Mouse (Mus musculus): ENCODE data around the gene Pigv.
"Not testable (repeated sequence)": the region's sequence is repeated elsewhere in the genome, so short reads cannot be mapped to it uniquely, and the experiment has no call there.

Pigv gene

DNA sequence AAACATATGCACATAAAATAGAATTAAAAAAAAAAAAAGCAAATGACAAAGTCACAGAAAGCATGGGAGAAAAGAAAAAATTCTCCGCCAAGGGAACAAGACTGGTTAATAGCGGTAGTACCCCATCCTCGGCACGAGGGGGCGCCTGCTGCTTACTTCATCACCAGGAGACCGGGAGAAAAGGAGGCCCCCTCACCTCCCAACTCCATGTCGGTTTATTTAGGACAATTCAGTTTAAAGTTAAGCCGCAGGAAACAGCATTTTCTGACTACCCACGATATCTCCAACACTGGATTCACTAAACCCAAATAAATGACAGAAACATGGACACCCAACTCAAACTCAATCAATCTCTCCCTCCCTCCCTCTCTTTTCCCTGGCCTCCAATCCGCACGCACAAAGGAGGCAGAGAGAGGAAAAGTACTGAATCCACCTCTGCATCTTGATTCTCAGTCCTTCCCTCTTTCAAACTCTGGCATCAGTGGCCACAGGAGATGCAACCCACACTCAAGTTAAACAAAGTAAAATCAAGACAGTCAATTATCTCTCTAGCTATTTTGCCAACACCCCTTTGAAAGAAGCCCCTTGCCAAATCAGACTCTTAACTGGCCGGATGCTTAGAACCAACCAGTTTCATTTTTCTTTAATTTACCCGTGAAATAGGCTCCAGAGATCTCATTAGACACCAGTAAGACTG is 1.1 kb downstream of the Pigv start:
- DNase-seq = peak; percentile 88 to 91

DNA sequence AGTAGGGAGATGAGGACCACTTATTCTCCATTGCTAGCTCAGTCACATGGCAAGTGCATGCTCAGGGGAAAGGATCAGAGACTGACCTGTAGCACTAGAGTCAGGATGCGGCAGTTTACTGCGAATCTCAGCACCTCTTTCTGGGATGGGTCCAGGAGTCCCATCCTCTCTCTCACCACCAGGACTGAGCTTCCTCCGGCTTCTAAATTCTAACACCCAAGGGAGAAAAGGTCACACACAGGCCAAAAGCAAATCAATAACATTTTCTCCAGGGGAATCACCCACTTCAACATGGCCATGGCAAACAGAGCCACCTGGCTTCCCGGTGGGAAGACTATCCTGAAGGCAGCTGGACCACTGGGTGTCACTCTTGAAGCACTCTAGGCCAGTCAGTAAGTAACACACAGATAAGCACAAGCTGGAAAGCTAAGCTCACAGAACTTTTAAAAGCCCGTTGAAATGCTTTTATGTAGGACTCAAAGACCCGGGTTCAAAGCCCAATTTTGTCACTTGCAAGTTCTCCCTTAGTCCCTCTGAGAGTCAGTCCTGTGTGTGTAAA is 2.7 kb downstream of the Pigv start:
- peak in 1 of 2 experiments; percentile 50 for DNase-seq

DNA sequence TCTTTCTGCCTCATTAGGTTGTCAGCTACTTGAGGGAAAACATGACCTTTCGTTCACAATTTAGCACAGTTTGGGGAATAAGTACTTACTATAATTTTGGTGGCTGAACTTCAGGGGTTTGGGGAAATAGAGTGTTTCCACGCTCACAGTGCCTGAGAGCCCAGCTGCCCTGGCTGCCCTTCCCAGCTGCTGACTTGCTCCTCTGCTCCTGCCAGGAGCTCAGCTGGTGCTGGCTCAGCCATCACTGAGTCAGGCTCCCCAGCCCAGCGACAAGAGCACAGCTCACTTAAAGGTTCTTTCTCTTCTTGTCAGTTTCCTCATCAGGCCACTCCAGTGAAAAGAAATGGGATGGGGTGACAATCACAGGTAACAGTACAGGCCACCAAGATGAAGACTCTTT is 3.9 kb downstream of the Pigv start:
- no peak for DNase-seq

DNA sequence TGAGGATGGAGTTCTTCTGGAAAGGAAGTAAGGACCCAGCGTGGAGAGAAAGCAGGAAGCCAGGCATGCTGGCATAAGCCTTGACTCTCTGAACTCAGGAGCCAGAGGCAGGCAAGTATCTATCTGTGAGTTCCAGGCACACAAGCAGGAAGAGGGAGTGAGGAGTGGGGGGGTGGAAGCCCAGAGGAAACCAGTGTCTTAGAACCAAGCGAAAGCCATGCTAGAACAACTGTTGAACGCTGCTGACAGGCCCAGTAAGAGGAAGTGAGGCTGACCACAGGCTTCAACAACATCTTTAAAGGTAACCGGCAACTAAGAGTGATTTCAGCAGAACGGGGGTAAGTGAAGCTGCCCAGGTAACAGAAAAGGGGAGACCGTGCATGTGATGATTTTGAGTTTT is 6.2 kb downstream of the Pigv start:
- no peak for DNase-seq

DNA sequence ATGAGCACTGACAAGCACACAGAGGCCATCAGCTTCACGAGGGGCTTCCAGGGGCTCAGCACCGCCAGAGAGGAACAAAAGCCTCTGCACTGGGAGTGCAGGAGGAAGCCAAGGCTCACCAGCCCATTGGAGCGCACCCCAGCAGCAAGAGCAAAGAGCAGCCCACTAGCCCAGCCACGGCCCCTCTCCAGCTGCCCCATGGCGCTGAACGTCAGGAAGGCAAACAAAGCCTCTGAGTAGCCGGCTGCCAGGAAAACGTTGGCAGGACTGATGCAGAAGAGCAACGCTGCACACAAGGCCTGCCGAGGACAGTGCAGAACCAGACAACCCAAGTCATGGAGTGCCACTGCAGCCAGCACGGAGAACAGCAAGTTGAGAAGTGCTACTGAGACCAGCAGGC is 7.3 kb downstream of the Pigv start:
- peak in 1 of 2 experiments; percentile 46 for DNase-seq

DNA sequence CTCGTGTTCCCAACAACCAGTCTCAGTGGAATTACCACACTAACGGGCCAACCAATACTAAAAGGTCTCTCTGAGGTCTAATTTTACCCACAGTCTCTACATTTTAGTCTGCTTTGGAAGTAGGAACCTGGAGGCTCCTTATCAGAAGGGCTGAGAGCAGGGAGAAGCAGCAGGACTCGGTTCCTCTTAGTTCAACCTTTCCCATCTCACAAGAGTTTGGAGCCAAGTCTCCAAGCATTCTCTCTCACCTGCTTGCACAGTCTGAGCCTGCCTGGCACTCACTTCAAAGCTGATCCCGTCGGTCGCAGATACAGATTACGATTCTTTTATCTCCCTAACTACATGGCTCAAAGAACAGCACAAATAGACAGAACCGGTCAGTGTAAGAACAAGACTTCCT is 9.5 kb downstream of the Pigv start:
- DNase-seq = no peak

DNA sequence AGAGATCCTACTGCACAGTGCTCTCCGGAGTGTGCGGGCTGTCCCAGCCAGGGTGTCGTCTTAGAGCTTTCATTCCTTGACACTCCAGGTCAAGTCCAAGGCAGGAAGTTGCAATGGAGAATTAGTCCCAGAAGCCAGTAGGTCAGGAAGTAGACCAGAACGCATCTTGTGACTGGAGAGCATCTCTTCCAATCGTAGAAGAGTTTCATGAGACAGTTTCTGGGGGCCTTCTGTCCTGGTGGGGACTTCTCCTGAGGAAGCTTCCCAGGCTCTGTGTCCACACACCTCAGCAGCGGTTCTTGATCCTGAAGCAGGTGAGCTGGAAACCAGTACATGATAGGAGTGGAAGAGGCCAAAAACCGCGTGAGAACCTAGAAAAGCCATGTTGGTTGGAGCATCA is 10.0 kb downstream of the Pigv start:
- DNase-seq = no peak

DNA sequence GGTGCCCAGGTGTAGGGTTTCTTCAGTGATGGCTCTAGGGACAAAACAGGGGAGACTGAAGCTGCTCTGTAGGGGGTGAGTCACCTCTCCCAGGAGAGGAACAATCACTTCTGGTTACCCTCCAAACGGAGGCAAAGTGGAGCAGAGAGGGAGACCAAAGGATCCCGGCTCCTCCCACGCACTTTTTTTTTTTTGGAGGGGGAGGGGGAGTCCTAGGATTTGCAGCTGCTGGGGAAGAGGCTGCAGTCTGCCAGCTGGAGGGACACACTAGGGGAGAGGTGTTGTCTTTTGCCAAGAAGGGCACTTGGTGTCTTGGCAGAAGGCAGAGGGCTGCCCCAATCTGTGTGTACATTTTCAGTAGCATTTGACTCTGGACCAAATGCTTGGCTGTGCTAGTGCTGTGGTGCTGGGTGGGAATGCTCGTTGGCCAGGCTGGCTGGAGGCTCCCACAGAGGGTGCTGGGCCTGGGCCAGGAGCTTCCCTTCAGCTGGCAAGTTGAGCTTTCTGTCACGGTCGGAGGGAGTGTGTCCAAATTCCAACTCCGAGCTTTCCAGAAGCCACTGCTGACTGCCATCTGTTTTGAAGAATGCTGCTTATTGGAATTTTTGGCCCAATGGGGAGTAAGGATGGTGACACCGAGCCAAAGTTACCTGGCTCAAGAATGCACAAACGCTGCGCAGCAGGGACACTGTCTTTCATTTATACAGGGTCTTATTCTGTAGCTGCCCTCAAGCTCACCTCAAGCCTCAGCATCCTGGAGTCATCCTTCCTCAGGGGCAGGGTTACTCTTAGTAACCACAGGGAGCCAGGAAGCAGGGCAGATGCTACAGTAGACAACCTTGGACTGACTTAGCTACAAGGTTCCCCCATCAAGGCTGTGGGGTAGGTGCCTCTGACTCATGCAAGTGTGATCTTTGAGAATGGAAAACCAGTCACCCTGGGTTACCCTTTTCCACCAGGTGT is 12.0 kb downstream of the Pigv start:
- peak; percentile 98 for DNase-seq

DNA sequence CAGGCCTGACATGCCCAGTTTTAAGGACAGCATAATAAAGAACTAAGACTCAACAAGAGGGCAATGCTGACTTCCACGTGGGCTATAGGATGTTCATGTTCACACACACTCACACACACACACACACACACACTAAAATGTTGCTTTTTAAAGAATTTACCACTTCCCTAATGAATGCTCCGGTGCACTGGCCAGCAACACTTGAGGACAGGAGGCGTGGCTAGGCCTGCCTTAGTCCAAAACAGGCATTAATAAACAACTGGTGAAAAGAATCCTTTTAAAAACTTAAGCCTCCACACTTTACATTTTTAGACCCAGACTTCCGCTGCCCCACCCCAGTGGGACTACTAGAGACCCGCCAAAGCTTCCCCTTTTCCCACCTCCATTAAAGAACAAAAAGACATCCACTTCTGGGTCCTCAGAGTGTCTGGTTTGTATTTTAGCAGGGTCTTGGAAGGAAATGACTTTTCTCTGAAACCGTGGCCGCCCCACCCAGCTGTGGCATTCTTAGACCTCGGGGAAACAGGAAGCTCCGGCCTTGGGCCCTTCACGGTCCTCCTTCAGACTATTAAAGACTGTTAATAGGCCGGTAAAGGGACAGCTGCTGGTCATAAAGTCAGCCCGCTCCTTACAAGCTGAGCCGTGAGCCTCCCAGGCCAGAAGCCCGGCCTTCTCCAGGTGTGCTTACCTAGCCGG is 12.8 kb downstream of the Pigv start:
- no peak for DNase-seq

DNA sequence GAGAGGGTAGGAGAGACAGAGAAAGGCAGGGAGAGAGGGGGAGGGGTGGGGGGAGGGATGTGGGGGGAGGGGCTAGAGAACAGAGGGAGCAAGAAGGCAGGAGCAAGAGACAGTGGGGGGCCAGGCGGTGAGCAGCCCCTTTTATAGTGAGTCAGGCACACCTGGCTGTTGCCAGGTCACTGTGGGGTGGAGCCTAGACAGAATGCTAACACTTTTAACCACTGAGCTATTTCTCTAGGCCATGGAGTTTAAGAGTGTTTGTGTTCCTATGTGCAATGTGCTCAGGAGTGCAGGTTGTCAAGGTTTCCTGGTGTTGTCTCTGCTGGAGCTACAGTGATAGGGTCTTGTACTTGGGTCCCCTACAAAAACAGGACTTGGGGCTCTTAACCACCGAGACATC is 13.7 kb downstream of the Pigv start:
- DNase-seq = no peak

DNA sequence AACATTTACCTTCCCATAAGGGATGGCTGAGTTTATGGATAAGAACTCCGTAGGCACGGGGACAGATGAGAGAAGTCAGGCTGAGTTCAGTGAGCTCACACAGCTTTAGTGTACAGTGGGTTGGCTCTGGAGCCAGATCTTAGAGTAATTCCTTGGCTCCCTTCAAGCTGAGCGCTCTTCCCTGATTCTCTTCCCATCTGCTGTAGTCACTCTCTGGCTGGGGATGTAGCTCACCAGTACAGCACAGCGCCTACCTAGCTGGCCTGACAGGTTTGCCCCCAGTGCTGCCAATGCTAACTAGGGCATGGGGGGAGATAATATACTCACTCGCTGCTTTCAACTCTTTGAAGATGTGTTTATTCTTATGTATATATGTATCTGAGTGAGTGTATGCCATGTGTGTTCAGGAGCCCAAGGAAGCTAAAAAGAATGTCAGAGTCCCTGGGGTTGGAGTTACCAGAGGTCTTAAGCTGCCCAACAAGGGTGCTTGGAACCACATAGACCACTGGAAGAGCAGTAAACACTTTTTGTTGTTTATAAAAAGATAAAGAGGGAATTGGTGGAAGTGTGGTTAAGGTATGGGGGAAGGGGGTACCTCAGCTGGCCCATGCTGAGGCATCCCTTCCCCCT is 14.5 kb downstream of the Pigv start:
- DNase-seq = peak in 1 of 2 experiments; percentile 32

DNA sequence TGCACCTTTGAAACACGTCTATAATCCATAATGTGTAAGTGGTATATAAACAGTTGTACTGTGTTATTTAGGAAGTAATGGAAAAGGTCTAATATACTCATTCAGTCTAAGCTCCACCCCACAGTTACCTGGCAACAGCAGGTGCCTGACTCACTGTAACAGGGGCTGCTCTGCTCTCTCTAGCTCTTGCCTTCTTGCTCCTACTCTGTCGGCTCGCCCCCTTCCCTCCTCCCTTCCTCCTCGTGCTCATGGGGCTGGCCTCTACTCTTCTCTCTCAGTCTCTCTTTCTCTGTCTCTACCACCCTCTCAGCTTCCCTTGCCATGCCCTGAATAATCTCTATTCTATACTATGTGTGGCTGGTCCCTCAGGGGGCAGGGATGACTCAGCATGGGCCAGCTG is 15.4 kb downstream of the Pigv start:
- DNase-seq = no peak

DNA sequence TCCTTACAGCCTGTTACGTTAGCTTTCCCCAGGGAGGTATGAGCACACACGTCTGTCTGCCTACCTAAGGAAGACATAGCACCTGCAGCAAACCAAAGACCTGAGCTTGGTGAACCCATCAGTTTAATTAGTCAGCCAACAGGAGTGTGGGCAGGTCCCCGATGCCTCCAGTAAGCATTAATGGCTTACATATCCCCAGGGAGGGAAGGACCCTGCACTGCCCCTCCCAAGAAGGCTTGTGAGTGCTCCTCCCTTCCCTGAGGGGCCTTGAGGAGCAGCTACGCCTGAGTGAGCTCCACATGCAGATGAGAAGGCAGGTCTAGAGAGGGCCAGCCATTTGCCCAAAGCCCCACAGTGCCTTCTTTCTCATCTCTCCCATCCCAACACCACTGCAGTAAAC is 16.2 kb downstream of the Pigv start:
- DNase-seq = no peak

DNA sequence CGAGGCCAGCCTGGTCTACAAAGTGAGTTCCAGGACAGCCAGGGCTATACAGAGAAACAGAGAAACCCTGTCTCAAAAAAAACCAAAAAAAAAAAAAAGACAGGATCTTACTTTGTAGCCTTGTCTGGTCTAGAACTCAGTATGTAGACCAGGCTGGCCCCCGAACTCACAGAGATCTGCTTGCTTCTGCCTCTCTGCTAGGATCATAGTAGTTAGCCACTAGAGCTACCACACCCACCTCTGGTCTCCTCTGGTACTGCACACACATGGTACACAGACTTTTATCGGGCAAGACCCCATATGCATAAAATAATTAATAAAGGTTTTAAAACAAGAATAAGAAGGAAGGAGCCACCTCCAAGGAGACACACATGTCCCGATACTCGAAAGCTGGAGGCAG is 18.4 kb downstream of the Pigv start:
- DNase-seq = not testable (repeated sequence)

DNA sequence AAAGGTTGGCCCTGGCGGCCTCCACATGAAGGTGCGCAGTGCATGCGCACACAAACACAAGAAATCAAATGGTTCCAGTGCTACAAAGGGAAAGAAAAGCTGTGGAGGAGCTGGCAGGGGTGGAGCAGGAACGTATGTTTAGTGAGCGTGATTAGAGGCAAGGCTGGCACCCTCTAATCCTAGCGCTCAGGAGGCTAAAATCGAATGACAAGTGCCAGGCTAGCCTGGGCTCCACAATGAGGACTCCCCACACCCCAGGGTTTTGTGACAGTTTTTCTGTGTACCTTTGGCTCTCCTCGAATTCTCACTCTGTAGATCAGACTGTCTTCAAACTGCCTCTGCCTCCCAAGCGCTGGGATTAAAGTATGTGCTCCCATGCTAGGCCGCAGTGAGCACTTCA is 19.7 kb downstream of the Pigv start:
- DNase-seq = no peak

DNA sequence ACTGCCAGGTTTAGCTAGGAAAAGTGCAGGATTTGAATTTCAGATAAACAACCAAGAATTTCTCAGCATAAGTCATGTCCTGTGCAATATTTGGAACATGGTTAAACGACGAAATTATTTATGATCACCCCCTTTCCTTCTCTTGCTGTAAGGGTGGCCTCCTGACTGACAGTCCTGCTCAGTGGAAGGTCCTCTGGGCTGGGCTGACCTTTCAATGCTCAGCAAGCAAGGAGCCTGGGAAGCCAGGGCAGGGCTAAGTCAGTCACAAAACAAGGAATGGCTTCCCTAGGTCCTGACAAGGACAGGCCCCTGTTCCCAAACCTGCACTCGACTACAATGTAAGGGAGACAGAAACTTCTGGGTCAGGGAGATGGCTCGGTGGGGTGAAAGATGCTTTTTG is 20.5 kb downstream of the Pigv start:
- DNase-seq = no peak

DNA sequence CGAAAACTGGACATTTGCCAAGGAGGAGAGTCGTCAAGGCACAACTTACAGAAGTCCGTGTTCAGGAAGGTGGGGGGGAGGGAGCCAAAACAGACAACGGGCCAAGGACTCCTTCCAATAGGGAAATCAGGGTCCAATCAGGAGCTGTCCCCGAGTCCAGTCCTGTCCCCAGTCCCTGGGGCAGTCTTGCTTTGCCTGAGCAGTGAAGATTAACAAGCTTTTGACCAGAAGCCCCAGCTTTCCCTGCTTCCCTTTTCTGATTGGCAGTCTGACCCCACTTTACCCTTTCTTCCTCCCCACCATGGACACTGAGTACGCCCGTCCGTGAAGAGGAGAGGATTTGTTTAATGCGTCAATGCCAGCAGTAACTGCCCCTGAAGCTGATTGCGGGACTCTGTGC is 21.0 kb downstream of the Pigv start:
- no peak for DNase-seq

DNA sequence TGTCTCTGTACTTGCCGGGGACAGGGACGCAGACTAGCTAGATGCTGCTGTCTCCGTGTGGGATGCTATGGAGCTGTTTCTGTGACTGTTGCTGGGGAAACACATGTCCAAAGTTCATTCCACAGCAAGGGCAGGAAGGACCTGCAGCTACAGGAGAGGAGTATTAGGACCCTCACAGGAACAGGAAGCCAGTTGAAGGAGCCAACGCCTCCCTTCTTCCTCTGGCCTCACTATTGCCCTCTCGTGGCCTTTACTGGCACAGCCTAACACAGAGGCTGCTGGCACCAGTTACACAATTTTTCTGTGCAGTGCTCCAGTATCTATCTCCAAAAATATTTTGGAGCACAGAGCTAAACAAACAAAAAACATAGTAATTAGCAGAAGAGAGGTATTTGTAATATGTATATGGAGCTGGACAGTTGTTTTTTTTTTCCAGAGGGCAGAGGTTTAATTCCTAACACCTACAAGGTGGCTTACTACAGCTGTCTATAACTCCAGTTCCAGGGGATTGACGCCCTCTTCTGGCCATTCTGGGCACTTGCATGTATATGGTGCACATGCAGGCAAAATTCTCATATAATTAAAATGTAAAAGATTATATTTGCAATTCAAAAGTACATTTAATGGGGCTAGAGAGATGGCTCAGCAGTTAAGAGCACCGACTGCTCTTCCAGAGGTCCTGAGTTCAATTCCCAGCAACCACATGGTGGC is 22.3 kb downstream of the Pigv start, which contains the start of gene Zdhhc18:
Zdhhc18 (minus strand) TSS at position 166 of the 711 bp plus-strand sequence.
- peak; percentile 82 to 89 for DNase-seq

DNA sequence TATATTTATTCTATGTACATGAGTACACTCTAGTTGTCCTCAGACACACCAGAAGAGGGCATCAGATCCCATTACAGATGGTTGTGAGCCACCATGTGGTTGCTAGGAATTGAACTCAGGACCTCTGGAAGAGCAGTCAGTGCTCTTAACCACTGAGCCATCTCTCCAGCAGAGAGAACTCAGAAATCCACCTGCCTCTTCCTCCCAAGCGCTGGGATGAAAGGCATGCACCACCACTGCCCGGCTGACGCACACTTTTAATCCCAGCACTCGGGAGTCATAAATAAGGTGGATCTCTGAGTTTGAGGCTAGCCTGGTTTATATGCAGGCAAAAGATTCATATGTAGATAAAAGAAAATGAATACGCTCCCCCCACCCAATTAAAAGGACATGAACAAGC is 23.0 kb downstream of the Pigv start:
- not testable (repeated sequence) for DNase-seq

DNA sequence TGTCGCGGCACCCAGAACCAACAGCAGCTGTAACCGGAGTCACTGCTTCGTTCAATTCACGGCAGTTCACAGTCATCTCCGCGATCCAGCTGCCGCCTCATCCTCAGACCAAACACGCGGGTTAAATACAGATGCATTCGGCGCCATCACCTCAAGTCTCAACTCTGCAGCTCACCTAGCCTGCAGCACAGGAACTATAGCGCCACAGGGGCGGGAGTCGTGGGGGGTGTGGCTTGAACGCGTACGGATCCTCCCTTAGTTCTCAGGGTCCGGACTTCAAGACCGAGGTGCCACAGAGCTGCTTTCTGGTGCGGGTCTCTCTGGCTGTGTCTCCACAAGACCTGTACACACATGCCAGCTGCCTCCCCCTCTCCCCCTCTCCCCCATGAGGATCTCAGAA is 26.8 kb downstream of the Pigv start:
- DNase-seq = no peak

DNA sequence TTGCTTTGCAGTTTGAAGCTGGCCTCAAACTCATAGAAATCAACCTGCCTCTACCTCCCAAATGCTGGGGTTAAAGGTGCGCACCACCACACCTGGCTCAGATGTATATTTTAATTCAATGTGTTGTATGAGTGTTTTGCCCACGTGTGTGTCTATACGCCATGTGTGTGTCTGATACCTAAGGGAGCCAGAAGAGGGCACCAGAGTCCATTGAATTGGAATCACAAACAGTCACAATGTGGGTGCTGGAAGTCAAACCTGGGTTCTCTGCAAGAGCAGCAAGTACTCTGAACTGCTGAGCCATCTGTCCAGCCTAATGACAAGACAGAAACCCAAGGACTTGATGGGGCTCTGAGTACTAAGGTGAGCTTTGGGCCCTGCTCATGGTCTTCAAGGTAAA is 27.3 kb downstream of the Pigv start:
- no peak for DNase-seq

DNA sequence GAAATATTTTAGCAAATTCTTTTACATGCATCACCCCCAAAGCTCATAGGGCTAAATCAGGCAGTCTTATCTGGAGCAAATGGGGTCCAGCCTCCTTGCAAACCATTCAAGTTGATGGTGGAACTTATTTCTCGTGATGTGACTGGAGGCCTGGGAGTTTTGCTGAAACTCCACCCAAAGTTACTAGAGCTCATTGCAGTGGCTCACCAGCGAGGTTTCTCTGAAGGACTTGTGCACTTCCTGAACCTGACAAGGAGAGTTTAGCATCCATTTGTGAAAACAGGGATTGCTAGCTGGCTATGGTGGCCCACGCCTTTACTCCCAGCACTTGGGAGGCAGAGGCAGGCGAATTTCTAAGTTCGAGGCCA is 38.4 kb downstream of the Pigv start:
- DNase-seq = no peak
